Mouse (Mus musculus) olfactory bulb, adult 2 months (tissue): ENCODE results near the gene Gm2888.
"Not testable (repeated sequence)": the region's sequence is repeated elsewhere in the genome, so short reads cannot be mapped to it uniquely, and the experiment has no call there.

ENCODE experiments used
- CTCF ChIP-seq: fragments of 200-500 bp; IDR thresholded peaks from 2 replicates; pipeline ENCODE4 v1.5.1; 2012; ENCODE audit warnings: low read depth, mild to moderate bottlenecking, low read length, moderate library complexity; ENCODE audit not compliant: insufficient read depth
- POLR2A ChIP-seq: fragments of 200-500 bp; IDR thresholded peaks from 2 replicates; pipeline ENCODE4 v1.6.1; 2012; ENCODE audit warnings: mild to moderate bottlenecking, low read depth, low read length, moderate library complexity; ENCODE audit not compliant: insufficient read depth

GRCm38 (mm10) chr14:3029702-3030101, at the start of gene Gm2888:
- not testable (repeated sequence) for TF ChIP-seq POLR2A, CTCF
